In the genomic region with DNA sequence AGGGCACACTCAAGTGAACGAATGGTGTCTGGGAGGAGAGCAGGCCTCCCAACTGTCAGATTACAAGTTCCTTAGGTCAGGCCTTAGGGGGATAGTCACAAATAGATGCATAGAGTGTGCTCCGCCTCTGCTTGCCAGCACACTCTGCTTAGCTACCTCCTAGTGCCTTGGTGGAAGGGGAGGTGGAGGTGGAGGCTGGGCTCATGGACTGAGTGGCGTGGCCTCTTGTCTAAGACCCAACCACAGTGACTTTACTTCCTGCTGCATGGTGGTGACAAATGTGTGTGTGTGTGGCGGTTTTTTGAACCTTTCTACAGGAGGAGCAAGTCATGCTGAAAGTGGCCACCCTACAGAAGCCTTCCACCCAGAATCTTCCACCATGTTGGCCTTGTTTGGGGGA, we compare ENCODE assay signal across 18 mouse cellular contexts. TPM values are rescaled to one million over a fixed set of nuclear protein-coding genes. Genes with fewer than 3 reads are reported as not detected.
DNase-seq lines count a peak whose midpoint lies in the region; ATAC-seq and TF ChIP-seq lines count a peak whose summit lies in the region.
"Had no signal": no experiment of that assay in that cellular context is flagged by ENCODE, and none has a peak within 500 bp of the region (broad histone marks: within the 10 kb centered on the region; RNA-seq: fewer than 3 reads in every experiment).

No protein-coding gene starts in this region.

- H3K4me1 ChIP-seq in liver, embryonic 11.5 days (replicated peaks; ENCODE audit: control insufficient read depth, insufficient read depth, low read length) = peaks cover 3% of the 10 kb centered on the region; the same call in 1 of the 2 replicates
- no peaks in the 10 kb centered on the region for H3K4me1 ChIP-seq in cerebellum, adult 2 months (ENCODE audit: control insufficient read depth, insufficient read depth, low read length)
- peaks cover 8% of the 10 kb centered on the region for H3K4me1 ChIP-seq in heart, embryonic 12.5 days (replicated peaks)
- H3K4me1 ChIP-seq: stomach, embryonic 15.5 days had no signal

- no peak overlapping the region for H3K4me3 ChIP-seq in liver, embryonic 11.5 days (ENCODE audit: low read depth, low read length)
- H3K4me3 ChIP-seq in cerebellum, adult 2 months (replicated peaks; ENCODE audit: insufficient read depth, low read depth, low read length) = no peak overlapping the region
- no peak overlapping the region for H3K4me3 ChIP-seq in heart, embryonic 12.5 days
- H3K4me3 ChIP-seq: erythroblast, embryonic 14.5 days; heart, embryonic 13.5 days; kidney, embryonic 15.5 days; liver, embryonic 15.5 days; midbrain, embryonic 10.5 days; myocyte; stomach, embryonic 15.5 days had no signal

- no peaks in the 10 kb centered on the region for H3K9me3 ChIP-seq in liver, embryonic 11.5 days (ENCODE audit: control insufficient read depth, low read length)
- no peaks in the 10 kb centered on the region for H3K9me3 ChIP-seq in heart, embryonic 12.5 days (replicated peaks)
- H3K9me3 ChIP-seq: heart, embryonic 13.5 days; kidney, embryonic 15.5 days; liver, embryonic 15.5 days; midbrain, embryonic 10.5 days; stomach, embryonic 15.5 days had no signal

- H3K27me3 ChIP-seq in liver, embryonic 11.5 days (replicated peaks; ENCODE audit: control insufficient read depth, insufficient read depth, low read length) = no peaks in the 10 kb centered on the region
- H3K27me3 ChIP-seq in cerebellum, adult 2 months (ENCODE audit: control insufficient read depth, insufficient read depth, low read length) = no peaks in the 10 kb centered on the region
- no peaks in the 10 kb centered on the region for H3K27me3 ChIP-seq in heart, embryonic 12.5 days (replicated peaks)
- H3K27me3 ChIP-seq: heart, embryonic 13.5 days; kidney, embryonic 15.5 days; liver, embryonic 15.5 days; stomach, embryonic 15.5 days had no signal

- DNase-seq in liver, embryonic 11.5 days (ENCODE audit: low spot score) = no peak
- no peak for DNase-seq in liver
- DNase-seq in T-cell, adult 2 months (ENCODE audit: low spot score) = peak; percentile 18
- DNase-seq in induced T-regulatory cell, adult 2 months (ENCODE audit: low read depth) = peak; percentile 49
- DNase-seq in cerebellum, adult 2 months = no peak
- no peak for DNase-seq in right cerebral cortex, adult 18-20 months
- DNase-seq: cerebellum, adult 18-20 months; forebrain, postnatal 0 days; gastrocnemius, postnatal 14 days had no signal

- TF ChIP-seq CTCF in cerebellum, adult 2 months (IDR thresholded peaks at IDR 0.05; ENCODE audit: borderline replicate concordance, insufficient read depth, low read depth, low read length) = no peak

- WGBS in liver, embryonic 11.5 days = 59% methylated on average over 4 of the region's 4 CpGs
- WGBS in cerebellum, adult 2 months = 77% methylated on average over 4 of the region's 4 CpGs
- 69% methylated on average over 4 of the region's 4 CpGs for WGBS in heart, embryonic 12.5 days

- TF ChIP-seq POLR2A in cerebellum, adult 2 months (IDR thresholded peaks at IDR 0.05; ENCODE audit: borderline replicate concordance, insufficient read depth, low read length) = no peak

- ATAC-seq in liver, embryonic 11.5 days (replicated peaks; ENCODE audit: low FRiP score) = peak; percentile 51; the same call in 1 of the 2 replicates
- 0 out of 2 replicates have a peak, but pooled peaks have one; percentile 9 for ATAC-seq in megakaryocyte-erythroid progenitor cell, adult 5-6 weeks (replicated peaks; ENCODE audit: low FRiP score, low TSS enrichment, poor library complexity, severe bottlenecking)
- no peak for ATAC-seq in heart, embryonic 12.5 days (ENCODE audit: insufficient number of reproducible peaks, low FRiP score)
- ATAC-seq: forebrain, postnatal 0 days had no signal

- peaks cover 22% of the 10 kb centered on the region for H3K36me3 ChIP-seq in liver, embryonic 11.5 days (ENCODE audit: control insufficient read depth, insufficient read depth, low read length)
- H3K36me3 ChIP-seq in heart, embryonic 12.5 days = peaks cover 60% of the 10 kb centered on the region

- H3K27ac ChIP-seq in liver, embryonic 11.5 days (ENCODE audit: low read depth, low read length) = no peak overlapping the region
- no peak overlapping the region for H3K27ac ChIP-seq in cerebellum, adult 2 months (ENCODE audit: insufficient read depth, low read length)
- H3K27ac ChIP-seq in heart, embryonic 12.5 days (ENCODE audit: poor library complexity, severe bottlenecking) = no peak overlapping the region
- H3K27ac ChIP-seq: heart, embryonic 13.5 days; kidney, embryonic 15.5 days; liver, embryonic 15.5 days; midbrain, embryonic 10.5 days; stomach, embryonic 15.5 days had no signal

- H3K4me2 ChIP-seq in liver, embryonic 11.5 days = no peak overlapping the region
- H3K4me2 ChIP-seq in heart, embryonic 12.5 days = no peak overlapping the region
- H3K4me2 ChIP-seq: heart, embryonic 13.5 days; kidney, embryonic 15.5 days; liver, embryonic 15.5 days; stomach, embryonic 15.5 days had no signal

- H3K9ac ChIP-seq in liver, embryonic 11.5 days (ENCODE audit: low read depth, low read length) = no peak overlapping the region
- H3K9ac ChIP-seq in heart, embryonic 12.5 days = no peak overlapping the region
- H3K9ac ChIP-seq: forebrain, postnatal 0 days; heart, embryonic 13.5 days; kidney, embryonic 15.5 days; liver, embryonic 15.5 days; stomach, embryonic 15.5 days had no signal

RNA-seq across cellular contexts. Expression of a gene that starts 10.6 kb away (rescaled TPM):
- 0.84 and 3.6 TPM in 2 replicates for polyA plus RNA-seq in liver, embryonic 11.5 days (2014; fragmentation: Nextera tagmentation; extraction: Ambion mirVana)
- 8.7 and 12.8 TPM in 2 replicates for total RNA-seq in megakaryocyte-erythroid progenitor cell, adult 5-6 weeks (2014; fragmentation: Nextera tagmentation)
- total RNA-seq in megakaryocyte-erythroid progenitor cell, adult 5-6 weeks (2017) = not detected in 2 replicates
- 1.0 and 2.0 TPM in 2 replicates for polyA plus RNA-seq in cerebellum, adult 2 months (2012; rRNA removed)
- polyA plus RNA-seq in heart, embryonic 12.5 days (2016; fragmentation: Nextera tagmentation; extraction: Ambion mirVana) = 3.1 and 3.3 TPM in 2 replicates
- polyA plus RNA-seq: erythroblast, embryonic 14.5 days; myocyte had no signal

RNA-seq across cellular contexts. Expression of a gene that starts 32.6 kb away (rescaled TPM):
- 5.0 and 5.5 TPM in 2 replicates for polyA plus RNA-seq in liver, embryonic 11.5 days (2014; fragmentation: Nextera tagmentation; extraction: Ambion mirVana)
- total RNA-seq in megakaryocyte-erythroid progenitor cell, adult 5-6 weeks (2014; fragmentation: Nextera tagmentation) = not detected in 2 replicates
- 0.42 TPM in 1 of 2 replicates, not detected in the other for total RNA-seq in megakaryocyte-erythroid progenitor cell, adult 5-6 weeks (2017)
- 5.6 TPM in 2 replicates for polyA plus RNA-seq in cerebellum, adult 2 months (2012; rRNA removed)
- 3.2 and 3.9 TPM in 2 replicates for polyA plus RNA-seq in heart, embryonic 12.5 days (2016; fragmentation: Nextera tagmentation; extraction: Ambion mirVana)
- polyA plus RNA-seq: erythroblast, embryonic 14.5 days had no signal

RNA-seq across cellular contexts. Expression of a gene that starts 45.4 kb away (rescaled TPM):
- polyA plus RNA-seq in liver, embryonic 11.5 days (2014; fragmentation: Nextera tagmentation; extraction: Ambion mirVana) = 58.5 and 64.6 TPM in 2 replicates
- 93.9 and 100 TPM in 2 replicates for total RNA-seq in megakaryocyte-erythroid progenitor cell, adult 5-6 weeks (2014; fragmentation: Nextera tagmentation)
- 54.0 and 87.6 TPM in 2 replicates for total RNA-seq in megakaryocyte-erythroid progenitor cell, adult 5-6 weeks (2017)
- polyA plus RNA-seq in cerebellum, adult 2 months (2012; rRNA removed) = 114 and 116 TPM in 2 replicates
- 37.1 and 38.6 TPM in 2 replicates for polyA plus RNA-seq in heart, embryonic 12.5 days (2016; fragmentation: Nextera tagmentation; extraction: Ambion mirVana)

RNA-seq across cellular contexts. Expression of a gene that starts 46.5 kb away (rescaled TPM):
- 0.34 and 0.75 TPM in 2 replicates for polyA plus RNA-seq in liver, embryonic 11.5 days (2014; fragmentation: Nextera tagmentation; extraction: Ambion mirVana)
- total RNA-seq in megakaryocyte-erythroid progenitor cell, adult 5-6 weeks (2014; fragmentation: Nextera tagmentation) = 1.9 and 3.7 TPM in 2 replicates
- 1.2 TPM in 1 of 2 replicates, not detected in the other for total RNA-seq in megakaryocyte-erythroid progenitor cell, adult 5-6 weeks (2017)
- 4.9 and 5.5 TPM in 2 replicates for polyA plus RNA-seq in cerebellum, adult 2 months (2012; rRNA removed)
- polyA plus RNA-seq in heart, embryonic 12.5 days (2016; fragmentation: Nextera tagmentation; extraction: Ambion mirVana) = 0.22 and 0.57 TPM in 2 replicates
- polyA plus RNA-seq: myocyte had no signal

Comparison
In these comparisons a context has a peak if more than half of its experiments do, and no peak if none do; other contexts are left out.
1. DNase-seq: peak in T-cell, adult 2 months (single experiment) and induced T-regulatory cell, adult 2 months (single experiment); none in liver, embryonic 11.5 days (single experiment), liver (single experiment), cerebellum, adult 2 months (0 of 2) and right cerebral cortex, adult 18-20 months (single experiment).